Mouse (Mus musculus) ES-CJ7 (cell line): ENCODE results near the gene Plekha7.
"Not testable (repeated sequence)": the region's sequence is repeated elsewhere in the genome, so short reads cannot be mapped to it uniquely, and the experiment has no call there.

Source experiments
- DNase-seq: peaks from one replicate; pipeline ENCODE4 v3.0.0; 2011; ENCODE audit warnings: low read depth, low spot score

The Plekha7 gene

DNA sequence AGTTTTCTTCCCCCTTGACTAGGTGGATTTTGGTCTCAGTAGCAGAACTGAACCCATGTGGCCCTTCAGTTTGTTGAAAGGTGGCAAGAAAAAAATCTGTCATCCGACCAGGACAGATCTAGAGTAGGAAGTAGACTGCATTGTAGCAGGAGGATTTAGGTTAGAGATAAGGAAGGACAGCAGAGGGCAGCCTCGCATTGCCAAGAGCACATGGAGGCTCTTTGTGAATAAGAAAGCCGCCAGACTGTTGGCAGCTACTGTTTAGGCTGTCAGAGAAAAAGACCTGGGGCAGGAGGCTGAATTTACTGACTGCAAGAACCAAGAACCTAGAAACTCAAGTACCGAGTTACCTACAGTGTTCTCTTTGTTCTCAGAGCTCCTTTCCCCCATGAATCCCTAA, 176.8 kb downstream of the Plekha7 start:
- peak; percentile 54 for DNase-seq

DNA sequence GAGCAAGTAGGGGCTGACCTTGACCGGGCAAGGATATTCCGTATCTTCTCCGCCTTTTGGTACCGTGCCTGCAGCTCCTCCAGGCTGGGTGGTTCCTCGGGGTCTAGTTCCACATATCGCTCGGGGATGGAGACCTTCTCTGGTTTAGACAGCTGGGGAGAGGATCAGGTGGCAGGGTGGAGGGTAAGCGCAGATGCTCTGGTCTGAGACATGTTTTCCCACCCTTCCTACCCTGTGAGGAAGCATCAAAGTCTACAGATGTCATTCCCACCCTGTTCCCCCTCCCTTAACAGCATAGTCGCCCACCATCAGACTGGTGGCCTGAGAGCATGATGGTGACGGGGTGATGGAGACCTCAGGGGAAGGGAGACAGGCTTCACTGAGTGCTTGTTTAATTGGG, 178.8 kb downstream of the Plekha7 start:
- no peak for DNase-seq

DNA sequence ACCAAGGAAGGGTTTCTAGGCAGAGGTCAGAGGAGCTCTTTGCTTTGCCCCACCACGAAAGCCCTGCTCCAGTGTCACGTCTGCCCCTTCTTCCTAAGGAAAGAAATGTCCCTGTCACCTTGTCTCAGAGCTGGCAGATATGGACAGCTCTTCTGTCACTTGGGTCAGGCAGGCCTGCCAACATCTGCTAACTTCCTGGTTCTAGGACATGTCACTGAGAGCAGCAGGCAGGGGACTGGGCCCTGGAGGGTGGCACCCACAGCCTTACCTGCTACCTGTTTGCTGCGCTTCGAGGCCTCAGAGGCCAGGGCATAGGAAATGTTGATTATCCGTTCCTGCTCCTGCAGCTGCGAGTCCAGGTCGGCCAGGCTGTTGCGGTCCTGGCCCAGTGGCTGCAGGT, 179.9 kb downstream of the Plekha7 start:
- DNase-seq, result no peak

GRCm38 (mm10) chr7:116127052-116127451, 181.1 kb downstream of the Plekha7 start:
- DNase-seq, result no peak

DNA sequence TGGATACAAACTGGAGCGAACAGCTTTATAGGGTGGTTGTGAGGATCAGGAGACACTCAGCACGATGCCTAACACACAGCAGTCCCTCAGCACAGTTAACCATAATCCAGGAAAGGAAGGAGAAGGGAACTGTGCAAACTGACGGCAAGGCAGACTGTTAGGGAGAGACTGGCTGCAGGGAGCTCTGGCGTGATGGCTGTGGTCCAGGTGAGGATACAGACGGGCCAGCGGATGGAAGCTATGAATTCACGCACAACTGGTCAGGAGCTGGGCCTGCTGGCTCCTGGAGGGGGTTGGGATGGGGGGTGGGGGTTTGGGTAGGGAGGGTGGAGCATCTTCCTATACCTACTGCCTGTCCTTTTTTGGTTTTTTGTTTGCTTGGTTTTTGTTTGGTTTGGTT, 182.5 kb downstream of the Plekha7 start:
- DNase-seq, result no peak

DNA sequence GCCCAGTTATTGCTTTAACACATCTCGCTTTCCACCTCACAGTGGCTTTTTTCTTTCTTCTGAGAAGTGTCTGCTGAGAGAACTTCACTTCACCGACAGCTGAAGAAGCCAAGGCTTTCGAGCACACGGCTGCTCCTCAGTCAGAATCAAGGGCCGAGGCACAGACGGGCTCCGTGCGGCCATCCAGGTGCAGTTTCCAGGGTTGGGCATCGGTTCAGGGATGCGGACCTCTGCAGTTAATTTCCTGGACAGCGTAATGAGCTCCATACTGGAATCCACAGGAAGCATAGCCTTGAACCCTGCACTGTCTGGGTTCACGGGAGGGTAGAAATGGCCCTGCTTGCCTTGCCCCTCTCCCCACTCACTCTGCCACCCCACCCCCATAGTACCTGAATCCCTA, 184.1 kb downstream of the Plekha7 start:
- DNase-seq, result no peak

DNA sequence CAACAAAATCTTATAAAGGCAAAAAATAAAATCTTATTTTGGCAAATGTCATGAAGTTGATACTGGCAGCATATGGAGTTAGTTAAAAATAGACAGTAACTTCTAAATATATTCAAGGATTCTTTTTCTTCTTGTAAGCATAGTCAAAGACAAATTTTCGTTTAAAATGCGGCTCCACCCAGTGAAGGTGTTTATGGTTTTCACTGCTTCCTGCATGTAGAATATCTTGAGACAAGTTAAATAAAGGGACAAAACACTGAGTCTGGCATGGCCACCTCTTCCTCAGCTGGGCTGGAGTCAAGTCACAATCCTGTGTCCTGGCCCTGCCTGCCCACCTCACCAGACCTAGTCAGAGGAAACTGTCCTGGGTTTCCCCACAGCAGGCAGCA, 184.6 kb downstream of the Plekha7 start:
- no peak for DNase-seq

GRCm38 (mm10) chr7:116122981-116123596, 185.1 kb downstream of the Plekha7 start:
- no peak for DNase-seq

DNA sequence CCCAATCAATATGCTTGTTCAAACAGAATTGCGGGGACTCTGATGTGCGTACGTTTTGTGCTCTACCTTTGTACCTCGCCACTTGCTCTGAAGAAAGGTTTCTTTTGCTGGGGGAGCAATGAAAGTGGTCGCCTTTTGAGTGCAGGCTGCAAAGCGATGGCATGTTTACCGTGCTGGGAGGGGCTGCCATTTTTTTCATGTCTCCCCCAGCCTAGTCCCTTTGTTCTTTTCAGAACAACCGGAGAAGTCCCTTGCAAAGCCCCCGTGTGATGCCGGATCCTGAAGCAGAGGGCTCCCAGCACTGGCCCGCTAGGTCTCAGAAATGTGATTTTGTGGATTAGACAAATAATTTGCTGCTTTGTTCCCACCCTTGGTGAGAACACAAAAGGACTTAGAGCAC, 187.0 kb downstream of the Plekha7 start:
- DNase-seq, result no peak

DNA sequence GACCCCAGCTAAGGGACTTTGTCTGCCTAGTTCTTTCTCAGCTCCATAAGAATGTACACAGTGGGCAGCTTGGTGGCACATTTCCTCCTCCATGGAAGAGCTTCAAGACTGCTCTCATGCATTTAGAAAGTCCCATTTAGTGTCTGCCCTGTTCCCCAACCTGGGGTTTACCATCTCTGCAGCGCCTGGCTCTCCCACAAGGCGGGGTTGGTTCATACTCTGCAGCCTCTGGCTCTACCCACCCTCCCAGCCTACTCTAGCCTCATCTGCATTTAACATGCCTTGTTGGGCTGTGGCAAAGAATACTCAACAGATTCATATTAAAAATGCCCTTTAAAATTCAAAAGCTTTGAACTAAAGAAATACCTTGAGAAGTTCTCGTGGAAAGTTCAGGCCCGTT, 187.4 kb downstream of the Plekha7 start:
- DNase-seq, result no peak

DNA sequence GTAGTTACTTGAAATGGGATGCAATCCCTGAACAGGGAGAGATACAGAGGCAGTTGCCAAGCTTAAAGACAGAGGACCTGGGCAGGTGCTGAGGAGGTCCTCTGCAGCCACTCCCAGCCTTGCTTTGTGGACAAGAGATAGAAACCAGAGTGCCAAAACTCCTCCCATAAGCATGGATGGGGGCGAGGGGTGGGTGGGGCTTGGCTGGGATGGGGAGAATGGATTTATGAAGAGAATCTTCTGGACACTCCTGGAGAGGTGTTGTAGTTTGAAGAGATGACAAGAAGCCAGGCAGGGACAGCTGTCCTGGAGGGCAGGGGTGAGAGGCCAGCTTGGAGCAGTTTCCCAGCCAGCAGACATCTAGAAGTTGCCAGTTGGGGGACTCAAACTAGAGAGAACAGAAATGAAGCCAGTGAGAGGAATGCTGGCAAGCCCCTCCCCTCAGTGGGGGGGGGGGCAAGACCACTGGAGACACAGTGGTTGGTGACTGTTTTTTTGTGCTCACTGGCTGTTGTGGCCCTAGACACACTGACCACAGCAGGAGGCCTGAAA, 188.8 kb downstream of the Plekha7 start:
- no peak for DNase-seq

DNA sequence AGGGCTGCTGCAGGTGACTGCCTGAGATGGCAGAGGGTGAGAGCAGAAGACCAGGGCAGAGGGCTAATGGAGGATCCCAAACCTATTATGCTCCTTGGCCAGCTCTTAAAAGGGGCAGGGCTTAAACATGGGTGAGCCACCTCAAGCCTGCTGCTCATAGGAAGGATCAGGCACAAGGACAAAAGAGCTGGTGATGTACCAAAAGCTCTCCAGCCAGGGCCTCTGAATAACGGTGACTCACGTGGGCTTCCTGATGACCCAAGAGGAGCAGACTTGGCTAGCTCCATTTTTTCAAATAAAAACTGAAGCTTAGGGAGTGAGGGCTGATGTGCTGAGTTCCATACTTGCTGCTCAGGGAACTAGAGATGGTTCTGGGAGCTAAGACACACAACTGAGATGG, 192.2 kb downstream of the Plekha7 start:
- DNase-seq, result no peak

- no peak for DNase-seq
Measured at GRCm38 (mm10) chr7:116115216-116115930, 192.8 kb downstream of the Plekha7 start.

- no peak for DNase-seq
Measured at GRCm38 (mm10) chr7:116111546-116111945, 196.6 kb downstream of the Plekha7 start.

DNA sequence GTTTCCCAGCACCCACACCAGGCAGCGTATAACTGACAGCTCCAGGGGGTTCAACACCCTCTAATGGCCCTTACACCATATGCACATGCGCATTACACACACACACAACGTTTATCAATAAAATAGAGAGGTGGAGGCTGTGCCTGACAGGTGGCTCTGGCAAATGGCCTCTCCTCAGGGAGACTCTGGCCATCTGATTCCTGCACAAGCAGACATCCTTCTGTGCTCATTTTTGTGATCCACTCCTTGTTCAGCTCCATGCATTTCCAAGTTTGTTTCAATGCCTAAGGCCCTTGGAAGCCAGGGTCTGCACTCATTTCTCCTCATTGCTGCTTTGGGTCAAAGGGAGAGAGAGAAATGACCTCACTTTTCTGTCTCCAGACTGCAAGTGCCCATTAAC, 197.5 kb downstream of the Plekha7 start:
- DNase-seq, result no peak

DNA sequence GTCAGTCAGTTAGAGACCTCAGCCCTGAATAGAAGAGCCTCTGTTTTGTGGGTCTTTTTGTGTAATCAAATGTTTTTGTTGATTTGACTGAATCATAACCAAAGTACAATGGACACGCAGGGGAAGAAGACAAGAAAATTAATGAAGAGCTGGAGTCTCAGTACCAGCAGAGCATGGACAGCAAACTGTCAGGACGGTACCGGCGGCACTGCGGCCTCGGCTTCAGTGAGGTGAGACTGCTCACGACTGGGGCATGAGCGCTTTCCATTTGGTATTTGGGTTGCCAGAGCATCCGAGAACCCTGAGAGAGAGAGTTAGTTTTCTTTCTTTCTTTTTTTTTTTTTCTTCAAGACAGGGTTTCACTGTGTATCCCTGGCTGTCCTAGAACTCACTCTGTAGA, 205.1 kb downstream of the Plekha7 start:
- no peak for DNase-seq

DNA sequence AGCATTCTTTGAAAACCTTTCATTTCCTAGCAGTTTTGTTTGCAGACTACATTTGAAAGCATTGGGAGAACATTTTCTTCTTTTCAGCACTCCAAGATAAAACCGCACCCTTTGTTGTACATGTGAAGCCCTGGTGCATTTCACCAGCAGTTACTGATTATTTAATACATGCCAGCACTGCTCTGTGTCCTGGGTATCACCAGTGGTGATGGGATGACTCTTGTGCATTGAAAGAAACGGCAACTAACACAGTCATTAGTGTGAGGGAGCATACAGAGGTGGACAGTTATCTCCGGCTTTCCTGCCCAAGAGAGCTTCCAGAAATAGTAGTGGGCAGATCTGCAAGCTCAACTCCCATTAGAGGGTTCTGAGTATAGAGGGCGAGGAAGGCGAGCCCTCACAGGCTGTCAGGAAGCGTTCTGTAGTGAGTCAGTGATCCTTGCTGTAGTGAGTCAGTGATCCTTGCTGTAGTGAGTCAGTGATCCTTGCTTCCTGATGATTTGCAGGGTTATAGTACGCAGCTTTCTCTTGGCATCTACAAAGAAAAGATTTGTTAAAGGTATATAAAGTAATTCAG, 208.1 kb downstream of the Plekha7 start:
- DNase-seq, result no peak

GRCm38 (mm10) chr7:116093466-116093850, 214.7 kb downstream of the Plekha7 start:
- DNase-seq, result no peak

- peak; percentile 97 for DNase-seq
Measured at GRCm38 (mm10) chr7:116092710-116093465, 215.3 kb downstream of the Plekha7 start.

- DNase-seq, result not testable (repeated sequence)
Measured at GRCm38 (mm10) chr7:116084366-116084765, 223.8 kb downstream of the Plekha7 start, which contains the start of gene Gm4353. TSS of gene Gm4353 (minus strand) at chr7:116084635.
